Mouse (Mus musculus): ENCODE measurements at regions not wholly inside any gene's neighbourhood (a gene's known extent, or its start where the extent isn't known, plus 50 kb on each side); places are given as distances from the start of the nearest gene placed in this dataset.

GRCm38 (mm10) chr17:51397973-51398372 lies 218.8 kb upstream of the Tbc1d5 start:
- ATAC-seq (ENCODE audit: insufficient number of reproducible peaks, insufficient read depth, low FRiP score, low TSS enrichment, low read depth): no peak
- H3K27ac ChIP-seq: no peak overlapping the region
- 0 out of 2 replicates have a peak, but pooled peaks cover 4% of the 10 kb centered on the region for H3K4me1 ChIP-seq
- no peak overlapping the region for H3K9ac ChIP-seq
- H3K9me3 ChIP-seq: no peaks in the 10 kb centered on the region
- H3K36me3 ChIP-seq: no peaks in the 10 kb centered on the region
- no peak overlapping the region for H3K4me2 ChIP-seq
- H3K4me3 ChIP-seq: no peak overlapping the region
- no peaks in the 10 kb centered on the region for H3K27me3 ChIP-seq
- 86% methylated on average over 7 of the region's 7 CpGs for whole genome bisulfite sequencing

GRCm38 (mm10) chr17:51393771-51394221 lies 214.6 kb upstream of the Tbc1d5 start:
- WGBS: 61% methylated on average over 11 of the region's 11 CpGs
- no peaks in the 10 kb centered on the region for H3K9me3 ChIP-seq

GRCm38 (mm10) chr17:51391871-51392270 lies 212.7 kb upstream of the Tbc1d5 start:
- 92% methylated on average over 10 of the region's 10 CpGs for WGBS
- Histone ChIP-seq H3K36me3 (no peaks in the 10 kb centered on the region), H3K4me1 (0 out of 2 replicates have a peak, but pooled peaks cover 4% of the 10 kb centered on the region), H3K27ac (no peak overlapping the region), H3K4me3 (no peak overlapping the region), H3K9ac (no peak overlapping the region), H3K9me3 (no peaks in the 10 kb centered on the region), H3K4me2 (no peak overlapping the region), H3K27me3 (no peaks in the 10 kb centered on the region)
- ATAC-seq (ENCODE audit: insufficient number of reproducible peaks, insufficient read depth, low FRiP score, low TSS enrichment, low read depth): no peak

More at GRCm38 (mm10) chr17:51393771-51394221, 214.6 kb upstream of the Tbc1d5 start:
- Histone ChIP-seq H3K4me3 (no peak overlapping the region), H3K27me3 (no peaks in the 10 kb centered on the region), H3K27ac (no peak overlapping the region), H3K9ac (no peak overlapping the region), H3K4me1 (0 out of 2 replicates have a peak, but pooled peaks cover 4% of the 10 kb centered on the region), H3K4me2 (no peak overlapping the region), H3K36me3 (no peaks in the 10 kb centered on the region)
- ATAC-seq (ENCODE audit: insufficient number of reproducible peaks, insufficient read depth, low FRiP score, low TSS enrichment, low read depth): no peak

DNA sequence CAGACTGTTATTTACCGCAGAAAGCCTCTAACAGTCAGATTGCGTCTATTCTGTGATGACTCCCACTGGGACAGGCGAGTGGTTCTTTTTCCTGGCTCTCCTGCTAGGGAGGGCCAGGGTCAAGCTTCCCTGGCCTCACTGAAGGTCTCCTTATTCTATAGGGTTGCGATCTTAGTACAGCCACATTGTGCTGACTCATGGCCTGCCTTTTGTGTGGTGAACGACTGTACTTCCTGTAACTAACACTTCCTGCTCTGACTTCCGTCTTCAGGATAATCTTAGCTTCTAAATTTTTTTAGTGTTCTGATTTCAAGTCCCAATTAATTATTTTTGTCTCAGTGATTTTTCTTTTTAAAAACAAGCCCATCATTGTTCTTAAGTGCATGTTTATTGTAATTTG lies 203.4 kb upstream of the Tbc1d5 start:
- Histone ChIP-seq H3K4me2 (no peak overlapping the region), H3K4me1 (no peaks in the 10 kb centered on the region), H3K4me3 (no peak overlapping the region), H3K27me3 (no peaks in the 10 kb centered on the region), H3K9ac (no peak overlapping the region), H3K9me3 (no peaks in the 10 kb centered on the region), H3K36me3 (no peaks in the 10 kb centered on the region), H3K27ac (no peak overlapping the region)
- WGBS: 76% methylated on average over 6 of the region's 6 CpGs
- ATAC-seq (ENCODE audit: insufficient number of reproducible peaks, insufficient read depth, low FRiP score, low TSS enrichment, low read depth): no peak

DNA sequence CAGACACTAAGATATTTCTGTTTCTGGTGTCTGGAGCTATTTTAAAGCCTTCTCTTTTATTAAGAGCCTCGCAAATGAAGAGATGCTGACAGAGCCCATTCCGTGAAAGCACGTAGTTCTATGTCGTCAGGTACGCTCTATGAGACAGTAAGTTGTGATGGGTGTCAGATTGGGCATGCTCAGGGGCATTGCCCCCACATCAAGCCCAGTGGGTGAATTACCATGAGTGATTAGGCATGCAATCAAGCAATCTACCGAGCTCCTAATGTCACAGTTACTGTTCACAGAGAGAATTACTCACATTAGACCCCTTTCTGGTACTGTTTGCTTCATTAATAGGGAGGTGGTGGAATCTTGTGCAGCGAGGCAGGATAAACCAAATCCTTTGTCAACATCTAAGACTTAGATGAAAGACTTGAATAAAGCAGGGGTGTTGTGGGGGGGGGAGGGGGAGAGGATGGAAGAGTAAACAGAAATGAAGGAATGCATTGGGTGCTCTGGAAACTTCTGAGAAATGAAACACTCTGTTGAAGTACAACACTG lies 192.9 kb upstream of the Tbc1d5 start:
- ATAC-seq (ENCODE audit: insufficient number of reproducible peaks, insufficient read depth, low FRiP score, low TSS enrichment, low read depth): no peak
- Histone ChIP-seq H3K4me1 (no peaks in the 10 kb centered on the region), H3K36me3 (no peaks in the 10 kb centered on the region), H3K4me2 (no peak overlapping the region), H3K9me3 (no peaks in the 10 kb centered on the region), H3K4me3 (no peak overlapping the region), H3K27ac (no peak overlapping the region), H3K27me3 (no peaks in the 10 kb centered on the region), H3K9ac (no peak overlapping the region)
- 65% methylated on average over 7 of the region's 7 CpGs for WGBS

- Histone ChIP-seq H3K4me3 (no peak overlapping the region), H3K9ac (no peak overlapping the region), H3K27ac (no peak overlapping the region), H3K4me2 (no peak overlapping the region), H3K27me3 (no peaks in the 10 kb centered on the region), H3K9me3 (no peaks in the 10 kb centered on the region), H3K36me3 (no peaks in the 10 kb centered on the region), H3K4me1 (no peaks in the 10 kb centered on the region)
- 84% methylated on average over 7 of the region's 7 CpGs for WGBS
- no peak for ATAC-seq (ENCODE audit: insufficient number of reproducible peaks, insufficient read depth, low FRiP score, low TSS enrichment, low read depth)
Observed at GRCm38 (mm10) chr17:51370990-51371389, 191.8 kb upstream of the Tbc1d5 start.

GRCm38 (mm10) chr17:51370085-51370484 lies 190.9 kb upstream of the Tbc1d5 start:
- no peaks in the 10 kb centered on the region for H3K27me3 ChIP-seq
- WGBS: 59% methylated on average over 9 of the region's 9 CpGs
- no peak overlapping the region for H3K27ac ChIP-seq
- ATAC-seq (ENCODE audit: insufficient number of reproducible peaks, insufficient read depth, low FRiP score, low TSS enrichment, low read depth): no peak
- H3K4me1 ChIP-seq: no peaks in the 10 kb centered on the region
- H3K9me3 ChIP-seq: no peaks in the 10 kb centered on the region
- H3K36me3 ChIP-seq: no peaks in the 10 kb centered on the region
- H3K4me3 ChIP-seq: no peak overlapping the region
- no peak overlapping the region for H3K4me2 ChIP-seq
- H3K9ac ChIP-seq: no peak overlapping the region

DNA sequence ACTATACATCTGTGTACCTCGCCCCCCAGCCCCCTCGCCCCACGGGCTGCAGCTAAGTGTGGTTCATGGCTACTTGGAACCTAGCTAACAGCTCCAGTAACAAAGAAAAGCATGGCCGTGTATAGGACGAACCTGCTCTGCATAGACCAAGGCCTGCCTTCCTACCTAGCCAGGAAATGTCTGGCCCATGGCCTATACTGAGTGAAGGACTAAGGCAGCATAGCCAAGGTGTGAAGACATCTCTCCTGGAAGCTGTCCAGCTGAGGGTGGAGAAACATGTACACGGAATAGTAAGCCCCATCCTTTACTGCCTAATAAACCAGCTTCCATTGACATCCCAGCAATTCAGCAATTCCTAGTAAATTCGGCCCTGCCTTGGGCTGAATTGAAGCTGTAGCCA lies 183.6 kb upstream of the Tbc1d5 start:
- ATAC-seq (ENCODE audit: insufficient number of reproducible peaks, insufficient read depth, low FRiP score, low TSS enrichment, low read depth): no peak
- Histone ChIP-seq H3K9ac (no peak overlapping the region), H3K4me3 (no peak overlapping the region), H3K4me2 (no peak overlapping the region), H3K36me3 (no peaks in the 10 kb centered on the region), H3K4me1 (peaks cover 10% of the 10 kb centered on the region), H3K27me3 (peaks cover 4% of the 10 kb centered on the region; the same call in 1 of the 2 replicates), H3K9me3 (no peaks in the 10 kb centered on the region), H3K27ac (no peak overlapping the region)
- WGBS: 94% methylated on average over 7 of the region's 7 CpGs

- Histone ChIP-seq H3K4me3 (no peak overlapping the region), H3K27ac (no peak overlapping the region), H3K36me3 (no peaks in the 10 kb centered on the region), H3K4me1 (peaks cover 10% of the 10 kb centered on the region), H3K9ac (no peak overlapping the region), H3K27me3 (peaks cover 4% of the 10 kb centered on the region; the same call in 1 of the 2 replicates), H3K9me3 (no peaks in the 10 kb centered on the region), H3K4me2 (no peak overlapping the region)
- WGBS: 94% methylated on average over 12 of the region's 12 CpGs
- ATAC-seq (ENCODE audit: insufficient number of reproducible peaks, insufficient read depth, low FRiP score, low TSS enrichment, low read depth): no peak
Observed at GRCm38 (mm10) chr17:51362271-51362670, 183.1 kb upstream of the Tbc1d5 start.

GRCm38 (mm10) chr17:51358362-51358739 lies 179.2 kb upstream of the Tbc1d5 start:
- no peak for ATAC-seq (ENCODE audit: insufficient number of reproducible peaks, insufficient read depth, low FRiP score, low TSS enrichment, low read depth)
- peaks cover 10% of the 10 kb centered on the region for H3K4me1 ChIP-seq
- H3K36me3 ChIP-seq: no peaks in the 10 kb centered on the region
- no peaks in the 10 kb centered on the region for H3K9me3 ChIP-seq
- no peak overlapping the region for H3K4me3 ChIP-seq
- WGBS: 7% methylated on average over 4 of the region's 4 CpGs
- H3K27ac ChIP-seq: no peak overlapping the region
- H3K4me2 ChIP-seq: no peak overlapping the region
- peaks cover 4% of the 10 kb centered on the region; the same call in 1 of the 2 replicates for H3K27me3 ChIP-seq
- H3K9ac ChIP-seq: no peak overlapping the region

DNA sequence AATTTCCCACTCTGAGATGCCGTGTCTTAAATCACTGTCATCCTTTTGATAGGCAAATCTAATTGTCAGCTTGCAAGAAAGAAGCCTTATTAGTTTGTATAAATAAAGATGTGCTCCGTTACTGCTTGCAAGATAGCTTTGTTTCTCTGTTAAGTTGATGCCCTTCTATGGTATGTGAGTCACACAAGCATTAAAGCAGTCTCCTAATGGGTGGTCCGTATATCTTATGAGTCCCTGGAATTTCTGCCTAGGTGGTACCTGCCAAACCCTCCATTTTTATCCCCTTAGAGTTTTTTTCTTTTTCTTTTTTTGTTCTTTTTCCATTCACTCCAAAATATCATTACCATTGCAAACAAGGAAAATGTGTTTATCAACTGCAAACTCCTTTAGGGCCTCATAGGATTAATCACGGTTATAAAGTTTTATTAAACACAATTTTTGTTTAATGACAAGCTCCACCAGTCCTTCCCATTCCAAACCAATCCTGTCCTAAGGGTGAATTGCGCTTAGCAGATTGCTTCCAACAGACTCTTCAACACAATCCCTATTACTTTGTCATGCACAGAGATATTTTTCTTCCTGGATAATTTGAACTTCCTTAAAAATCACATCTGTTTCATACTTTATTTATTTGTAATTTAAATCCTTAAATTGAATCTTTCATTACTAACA lies 178.7 kb upstream of the Tbc1d5 start:
- peaks cover 10% of the 10 kb centered on the region for H3K4me1 ChIP-seq
- WGBS: 46% methylated on average over 5 of the region's 5 CpGs
- H3K27ac ChIP-seq: no peak overlapping the region
- H3K27me3 ChIP-seq: peaks cover 4% of the 10 kb centered on the region; the same call in 1 of the 2 replicates
- no peaks in the 10 kb centered on the region for H3K9me3 ChIP-seq
- no peak overlapping the region for H3K4me3 ChIP-seq
- no peaks in the 10 kb centered on the region for H3K36me3 ChIP-seq
- no peak for ATAC-seq (ENCODE audit: insufficient number of reproducible peaks, insufficient read depth, low FRiP score, low TSS enrichment, low read depth)
- no peak overlapping the region for H3K4me2 ChIP-seq
- H3K9ac ChIP-seq: no peak overlapping the region

DNA sequence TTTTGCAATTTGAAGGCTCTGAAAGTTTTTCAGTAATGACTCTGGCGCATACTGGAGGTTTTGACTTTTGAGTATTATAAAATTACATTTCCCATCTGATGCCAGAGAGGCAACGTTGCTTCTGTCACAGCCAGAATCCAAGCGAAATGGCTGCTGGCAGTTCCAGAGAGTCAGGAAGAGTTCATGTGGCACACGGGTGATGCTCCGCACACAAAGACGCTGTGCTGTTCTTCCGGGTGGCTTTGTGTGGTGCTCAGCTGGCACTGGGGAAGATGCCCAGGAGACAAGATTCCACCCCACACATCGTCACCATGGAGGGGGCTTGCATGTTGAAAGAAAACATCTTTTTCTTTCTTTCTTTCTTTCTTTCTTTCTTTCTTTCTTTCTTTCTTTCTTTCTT lies 177.3 kb upstream of the Tbc1d5 start:
- Histone ChIP-seq H3K4me3 (no peak overlapping the region), H3K27ac (no peak overlapping the region), H3K9me3 (no peaks in the 10 kb centered on the region), H3K36me3 (no peaks in the 10 kb centered on the region), H3K4me2 (no peak overlapping the region), H3K27me3 (peaks cover 4% of the 10 kb centered on the region; the same call in 1 of the 2 replicates), H3K4me1 (peaks cover 10% of the 10 kb centered on the region), H3K9ac (no peak overlapping the region)
- 77% methylated on average over 8 of the region's 8 CpGs for WGBS
- ATAC-seq (ENCODE audit: insufficient number of reproducible peaks, insufficient read depth, low FRiP score, low TSS enrichment, low read depth): no peak

All from embryonic facial prominence, embryonic 13.5 days (tissue).